Mouse (Mus musculus): ENCODE measurements around the gene Apol7e.
A peak's percentile ranks its signal among the peaks of the same experiment; 100 is the strongest.
"Not testable (repeated sequence)": the region's sequence is repeated elsewhere in the genome, so short reads cannot be mapped to it uniquely, and the experiment has no call there.

The Apol7e gene

DNA sequence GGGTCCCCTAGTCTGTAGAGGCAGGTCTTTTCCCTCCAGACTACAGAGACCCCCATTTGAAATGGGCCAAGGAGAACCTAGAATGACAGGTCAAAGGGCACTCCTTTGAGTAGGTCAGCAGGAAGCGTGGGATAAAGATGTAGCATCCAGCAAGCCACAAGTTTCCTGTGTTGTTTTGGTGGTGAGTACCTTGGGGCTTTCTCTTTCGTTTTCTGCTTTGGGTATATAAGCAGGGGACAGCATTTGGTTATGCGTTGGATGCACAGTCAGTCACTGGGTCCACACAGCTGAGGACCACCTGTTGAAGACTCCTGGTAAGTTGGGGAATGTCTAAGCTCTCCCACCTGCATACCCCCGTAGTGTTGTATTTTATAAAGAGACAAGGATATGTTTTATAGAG is at the start of gene Apol7e:
TSS of gene Apol7e (plus strand) at position 202 of the 400 bp plus-strand sequence.
- DNase-seq, result not testable (repeated sequence)

DNA sequence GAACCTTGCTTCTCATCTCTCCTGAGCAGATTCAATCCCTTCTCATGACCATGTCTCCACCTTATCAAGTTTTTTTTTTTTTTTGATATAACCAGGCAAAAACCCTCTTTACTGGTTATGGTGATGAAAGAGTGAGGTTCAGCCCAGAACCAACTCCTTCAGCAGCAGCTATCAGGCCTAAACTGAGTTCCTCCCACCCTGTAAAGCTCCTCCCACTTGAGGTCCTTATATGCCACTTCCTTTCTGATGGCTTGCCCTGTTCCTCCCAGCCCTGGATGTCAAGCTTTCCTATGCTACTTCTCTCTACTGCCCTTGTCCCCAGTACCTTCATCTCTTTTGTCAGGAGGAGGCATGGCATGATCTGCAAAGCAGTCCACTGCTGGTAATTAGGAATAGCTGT is 47.5 kb upstream of the Apol7e start:
- DNase-seq, result not testable (repeated sequence)

DNA sequence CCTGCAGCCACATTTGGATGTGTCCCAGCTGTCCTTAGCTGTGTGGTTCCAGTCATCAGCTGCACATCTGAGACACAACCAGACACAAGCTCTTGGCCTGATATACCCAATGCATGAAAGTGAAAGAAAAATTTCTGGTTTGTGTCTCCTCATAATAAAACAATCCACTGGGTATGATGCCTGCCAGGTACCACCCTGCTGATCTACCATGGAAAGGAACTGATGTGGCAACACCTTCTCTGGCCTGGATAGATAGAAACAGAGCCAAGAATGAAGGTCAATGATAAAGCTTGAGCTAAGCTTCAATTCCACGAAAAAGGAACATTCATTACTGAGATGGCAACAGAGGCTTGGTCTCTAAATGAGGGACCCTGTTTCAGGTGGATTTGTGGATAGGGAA is 38.9 kb upstream of the Apol7e start:
- not testable (repeated sequence) for DNase-seq

DNA sequence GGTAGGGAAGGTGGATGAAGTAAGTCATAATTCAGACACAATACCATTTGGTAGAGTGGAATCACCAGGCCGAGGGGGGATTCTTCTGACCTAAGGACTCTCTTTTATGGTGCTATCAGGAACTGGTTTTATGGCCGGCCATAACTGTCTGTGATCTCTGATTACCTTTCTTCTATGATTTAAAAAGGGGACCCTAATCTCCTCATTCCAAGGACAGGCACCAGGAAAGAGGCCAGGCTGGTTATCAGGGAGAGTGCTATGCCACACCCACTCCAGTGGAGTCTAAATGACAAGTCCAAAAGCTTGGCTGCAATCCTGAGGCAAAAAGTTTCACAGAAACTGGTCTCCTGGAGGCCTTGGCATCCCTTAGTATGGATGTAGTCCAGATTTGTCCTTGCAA is 36.8 kb upstream of the Apol7e start:
- not testable (repeated sequence) for DNase-seq

DNA sequence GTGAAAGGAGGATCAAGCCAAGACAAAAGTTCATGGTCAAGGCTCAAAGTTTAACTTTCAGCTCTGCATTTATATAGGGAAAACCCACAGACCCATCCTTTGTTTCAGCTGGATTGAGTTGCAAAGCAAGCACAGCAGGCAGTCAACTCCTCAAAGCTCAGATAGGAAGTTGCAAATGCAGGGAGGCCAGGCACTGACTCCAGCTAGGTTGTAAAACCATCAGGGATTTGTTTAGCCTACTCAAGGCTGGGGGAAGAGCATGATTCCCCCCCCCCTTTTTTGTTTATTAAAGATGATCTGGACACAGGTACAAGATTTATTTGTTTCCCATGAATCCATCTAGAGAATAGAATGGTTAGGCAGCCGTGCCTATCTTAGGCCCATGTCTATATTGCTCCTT is 24.6 kb upstream of the Apol7e start:
- not testable (repeated sequence) for DNase-seq

DNA sequence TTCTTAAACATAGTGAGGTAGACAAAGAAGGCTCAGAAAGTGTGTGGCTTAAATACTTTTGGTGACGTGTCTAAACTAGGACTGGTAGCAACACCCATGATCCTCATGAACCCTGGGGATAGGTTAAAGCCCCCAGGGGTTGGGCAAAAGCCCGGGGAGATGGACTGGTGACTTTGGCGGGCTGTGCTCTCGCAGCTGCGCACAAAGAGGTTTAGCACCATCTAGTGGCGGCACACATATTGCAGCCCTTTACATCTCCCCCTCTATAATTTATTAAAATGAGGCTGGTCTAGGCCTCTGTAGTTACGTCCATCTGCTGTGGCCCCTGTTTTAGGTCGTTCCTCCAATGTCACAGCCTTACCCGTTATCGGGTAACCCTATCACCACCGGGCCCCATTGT is 14.7 kb upstream of the Apol7e start:
- DNase-seq, result peak; percentile 22 to 23

DNA sequence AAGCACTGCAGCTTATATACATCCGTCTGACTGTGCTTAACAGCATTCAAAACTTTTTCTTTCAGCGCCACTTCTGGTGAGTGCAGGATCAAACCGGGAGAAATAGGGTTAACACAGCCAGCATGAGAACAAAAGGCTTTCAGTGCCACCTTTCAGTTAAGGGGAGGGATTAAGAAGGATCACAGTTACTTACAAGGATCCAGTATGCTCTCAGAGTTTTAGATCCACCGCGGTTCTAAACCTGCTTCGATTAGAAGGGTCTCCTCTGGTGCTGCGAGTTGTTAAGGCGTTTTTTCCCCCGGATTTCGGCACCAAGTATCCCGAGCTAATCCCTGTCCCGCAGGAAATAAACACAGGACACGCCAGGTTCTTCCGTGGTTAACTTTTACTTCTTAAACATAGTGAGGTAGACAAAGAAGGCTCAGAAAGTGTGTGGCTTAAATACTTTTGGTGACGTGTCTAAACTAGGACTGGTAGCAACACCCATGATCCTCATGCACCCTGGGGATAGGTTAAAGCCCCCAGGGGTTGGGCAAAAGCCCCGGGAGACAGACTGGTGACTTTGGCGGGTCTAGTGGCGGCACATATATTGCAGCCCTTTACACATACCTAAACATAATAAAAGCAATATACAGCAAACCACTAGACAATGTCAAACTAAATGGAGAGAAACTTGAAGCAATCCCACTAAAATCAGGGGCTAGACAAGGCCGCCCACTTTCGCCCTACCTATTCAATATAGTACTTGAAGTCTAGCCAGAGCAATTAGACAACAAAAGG is 6.9 kb upstream of the Apol7e start:
- not testable (repeated sequence) for DNase-seq

DNA sequence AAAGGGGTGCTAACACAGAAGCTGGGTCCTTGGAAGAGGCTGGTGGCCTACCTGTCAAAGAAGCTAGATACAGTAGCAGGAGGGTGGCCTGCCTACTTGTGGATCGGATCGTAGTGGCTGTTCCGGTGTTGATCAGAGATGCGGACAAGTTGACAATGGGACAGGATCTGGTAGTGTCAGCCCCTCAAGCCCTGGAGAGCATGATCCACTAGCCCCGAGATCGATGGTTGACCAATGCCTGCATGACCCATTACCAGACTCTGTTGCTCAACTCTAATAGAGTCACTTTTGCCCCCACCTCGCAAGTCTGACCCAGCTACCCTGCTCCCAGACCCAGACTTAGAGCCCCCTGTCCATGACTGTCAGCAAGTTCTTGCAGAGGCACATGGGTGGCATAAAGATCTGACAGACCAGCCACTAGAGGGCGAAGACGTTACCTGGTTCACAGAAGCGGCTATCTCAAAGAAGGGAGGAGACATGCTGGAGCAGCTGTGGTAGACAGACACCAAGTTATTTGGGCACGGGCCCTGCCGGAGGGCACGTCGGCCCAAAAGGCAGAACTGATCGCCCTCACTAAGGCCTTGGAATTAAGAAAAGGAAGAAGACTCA is 3.9 kb upstream of the Apol7e start:
- peak in 1 of 2 experiments; percentile 1 for DNase-seq

DNA sequence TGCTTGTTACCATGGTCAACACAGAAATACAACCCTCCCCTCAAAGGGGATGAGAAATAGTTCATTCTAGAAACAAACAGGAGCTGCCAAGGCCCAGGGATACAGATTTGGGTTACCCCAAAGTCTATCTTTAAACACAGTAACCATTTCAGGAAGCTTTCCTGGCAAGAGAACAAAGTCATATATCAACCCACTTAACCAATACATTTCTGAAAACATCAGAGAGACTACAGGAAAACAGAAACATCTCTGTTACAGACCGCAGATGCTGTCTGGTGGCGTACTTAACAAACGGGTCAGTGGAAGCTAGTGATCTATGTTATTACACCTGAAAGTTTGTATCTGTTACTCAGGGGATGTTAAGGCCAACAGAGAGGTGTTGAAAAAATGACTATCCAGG is 6.6 kb downstream of the Apol7e start:
- DNase-seq, result not testable (repeated sequence)

DNA sequence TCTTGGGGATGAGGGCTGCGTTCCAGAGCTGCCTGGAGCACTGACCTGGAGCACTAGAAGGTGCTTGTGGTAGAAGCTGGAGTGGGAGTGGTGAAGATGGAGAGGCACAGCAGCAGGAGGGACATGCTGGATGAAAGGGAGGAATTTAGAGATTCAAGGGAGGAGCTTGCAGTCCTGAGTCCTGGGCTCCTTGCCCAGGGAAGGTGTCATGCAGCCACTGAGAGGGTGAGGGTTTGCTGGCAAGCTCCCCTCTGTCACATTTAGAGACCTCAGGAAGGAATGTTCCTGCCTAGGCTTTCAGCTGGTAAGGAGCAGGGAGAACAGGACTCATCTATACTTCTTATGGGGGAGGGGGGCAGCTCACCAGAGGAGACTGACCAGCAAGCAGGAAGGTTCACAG is 10.3 kb downstream of the Apol7e start:
- DNase-seq, result not testable (repeated sequence)

DNA sequence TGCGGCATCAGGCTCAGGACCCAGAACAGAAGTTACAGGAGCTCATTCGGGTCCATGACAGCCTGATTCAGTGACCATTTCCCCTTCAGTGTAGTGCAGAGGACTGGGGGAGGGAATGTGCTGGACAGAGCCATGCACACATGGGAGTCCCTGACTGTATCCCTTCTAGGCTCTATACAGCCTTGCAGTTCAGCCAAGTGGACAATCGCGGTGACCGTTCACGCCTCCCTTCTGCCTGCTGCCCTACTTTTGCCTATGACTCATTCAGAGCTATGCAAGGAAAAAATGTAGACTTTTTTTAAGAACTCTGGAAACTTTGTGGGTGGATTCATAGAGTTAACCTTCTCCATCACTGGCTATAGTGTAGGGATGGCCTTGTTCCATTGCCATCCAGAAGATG is 19.6 kb downstream of the Apol7e start:
- DNase-seq, result not testable (repeated sequence)

DNA sequence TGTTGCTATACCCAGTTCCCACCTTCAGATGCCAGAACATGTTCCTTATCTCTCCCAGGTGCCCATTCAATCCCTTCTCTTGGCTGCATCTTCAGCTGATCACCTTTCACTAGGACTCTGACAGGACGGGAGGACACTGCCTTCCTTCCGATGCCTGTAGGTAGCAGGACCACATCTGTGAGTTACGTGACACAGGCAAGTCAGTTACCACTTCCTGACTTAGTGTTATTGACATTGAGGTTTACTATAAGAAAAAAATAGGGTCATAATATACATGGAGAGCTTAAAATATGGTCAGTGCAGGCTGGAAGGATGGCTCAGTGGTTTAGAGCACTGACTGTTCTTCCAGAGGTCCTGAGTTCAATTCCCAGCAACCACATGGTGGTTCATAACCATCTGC is 22.9 kb downstream of the Apol7e start:
- DNase-seq, result not testable (repeated sequence)

DNA sequence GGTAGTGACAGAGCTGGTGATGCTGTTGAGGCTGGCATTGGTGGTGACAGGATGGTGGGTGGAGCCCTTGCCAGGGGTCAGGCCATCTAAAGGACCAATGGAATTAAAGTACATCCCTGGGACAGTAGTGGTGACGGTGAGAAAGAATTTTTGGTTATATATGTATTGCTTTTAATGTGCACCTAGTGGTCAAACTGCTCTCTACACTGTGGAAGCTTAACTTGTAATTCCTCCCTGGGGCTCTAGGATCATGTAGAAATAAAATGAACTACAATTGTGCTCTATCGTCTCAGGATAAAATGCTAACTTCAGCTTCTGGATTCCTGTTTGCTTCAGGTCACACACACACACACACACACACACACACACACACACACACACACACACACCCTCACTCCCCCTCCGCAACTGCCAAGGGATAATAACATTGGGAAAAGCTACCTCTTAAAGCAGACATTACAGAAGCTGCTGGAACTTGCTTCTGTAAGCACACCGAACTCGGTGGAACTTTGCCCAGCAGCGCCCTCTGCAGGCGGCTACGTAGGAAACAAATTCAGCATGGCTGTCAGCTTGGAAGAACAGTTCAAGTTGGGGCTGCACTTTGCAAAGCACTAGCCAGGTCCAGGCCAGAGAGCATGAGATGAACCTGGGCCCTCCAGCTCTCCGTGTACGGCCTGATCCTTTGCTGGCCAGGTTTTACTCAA is 25.7 kb downstream of the Apol7e start:
- not testable (repeated sequence) for DNase-seq

DNA sequence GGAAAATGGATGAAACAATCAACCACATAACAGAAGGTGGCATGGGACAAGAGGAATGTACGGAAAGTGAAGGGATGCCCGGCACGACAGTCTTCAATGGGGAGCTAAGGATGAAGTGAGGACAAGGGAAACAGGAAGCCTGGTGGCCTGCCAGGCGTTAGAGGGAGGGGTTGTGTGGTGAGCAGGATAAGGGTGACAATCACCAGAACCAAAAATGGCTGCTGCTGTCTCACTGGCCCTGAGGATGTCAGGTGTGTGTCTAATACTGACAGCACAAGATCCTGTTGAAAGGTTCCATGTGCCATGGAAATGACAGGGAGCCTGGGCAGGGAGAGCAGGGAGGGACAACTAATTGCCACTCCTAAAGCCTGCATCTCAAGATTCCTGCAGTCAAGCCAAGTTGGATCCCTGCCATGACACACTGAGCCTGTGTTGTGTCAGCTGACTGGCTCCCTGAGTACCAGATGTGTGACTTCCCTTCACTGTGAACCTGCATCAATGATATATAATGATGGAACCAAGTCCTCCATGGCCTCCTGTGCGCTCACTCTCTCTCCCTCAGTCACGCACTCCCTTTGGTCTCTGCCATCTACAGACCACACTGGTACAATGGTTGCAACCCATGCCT is 26.9 kb downstream of the Apol7e start:
- not testable (repeated sequence) for DNase-seq

DNA sequence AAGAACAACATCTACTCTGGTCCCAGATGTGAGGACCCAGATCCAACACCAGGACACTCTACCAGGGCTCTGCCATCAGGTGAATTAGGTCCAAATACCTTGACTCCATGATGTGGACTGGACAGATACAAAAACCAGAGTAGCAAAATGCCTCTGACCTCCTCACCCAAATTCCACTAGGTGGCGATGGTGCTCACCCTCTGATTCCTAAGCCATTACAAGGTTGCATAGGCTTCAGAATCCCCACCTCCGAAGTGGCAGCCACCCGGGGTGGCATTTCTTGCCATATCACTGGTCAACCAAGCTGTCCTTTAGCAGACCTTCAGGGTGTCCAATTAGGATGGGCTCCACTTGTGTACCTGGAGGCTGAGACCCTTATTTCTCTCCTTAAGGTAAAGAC is 28.5 kb downstream of the Apol7e start:
- DNase-seq, result peak; percentile 11 to 16

DNA sequence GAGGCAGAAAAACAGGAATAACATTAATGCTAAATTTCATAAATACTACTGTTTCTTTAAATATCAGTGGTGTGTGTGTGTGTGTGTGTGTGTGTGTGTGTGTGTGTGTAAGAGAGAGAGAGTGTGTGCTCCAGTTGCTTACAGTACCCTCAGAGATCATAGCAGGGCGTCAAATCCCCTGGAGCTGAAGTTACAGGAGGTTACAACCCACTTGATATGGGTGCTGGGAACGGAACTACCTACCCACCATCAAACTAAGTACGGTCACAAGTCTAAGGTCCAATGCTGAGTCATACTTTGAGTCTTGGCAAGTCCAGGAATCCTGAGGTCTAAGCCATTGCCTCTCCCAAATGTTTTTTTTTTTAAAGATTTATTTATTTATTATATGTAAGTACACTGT is 29.1 kb downstream of the Apol7e start:
- DNase-seq, result not testable (repeated sequence)

DNA sequence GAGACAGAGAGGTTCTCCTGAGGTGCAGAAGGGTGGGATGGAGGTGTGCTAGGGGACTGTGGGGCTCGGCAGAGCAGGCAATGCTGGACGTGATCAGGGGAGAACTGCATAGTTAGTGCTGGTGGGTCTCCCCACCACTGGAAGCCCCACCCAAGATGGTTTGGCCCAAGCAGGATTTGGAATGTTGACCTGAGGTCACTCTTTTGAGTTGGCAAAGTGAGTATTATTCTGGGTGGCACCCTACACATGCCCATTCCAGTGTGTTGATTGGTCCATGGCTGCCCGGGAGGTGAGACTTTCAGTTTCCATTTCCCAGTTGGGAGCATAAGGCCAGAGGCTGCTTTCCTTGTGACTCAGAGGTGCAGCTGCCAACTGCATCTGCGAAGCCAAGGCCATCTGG is 30.1 kb downstream of the Apol7e start, which contains the start of gene Apol9b:
TSS of gene Apol9b (plus strand) at position 301 of the 400 bp plus-strand sequence.
- DNase-seq, result not testable (repeated sequence)

DNA sequence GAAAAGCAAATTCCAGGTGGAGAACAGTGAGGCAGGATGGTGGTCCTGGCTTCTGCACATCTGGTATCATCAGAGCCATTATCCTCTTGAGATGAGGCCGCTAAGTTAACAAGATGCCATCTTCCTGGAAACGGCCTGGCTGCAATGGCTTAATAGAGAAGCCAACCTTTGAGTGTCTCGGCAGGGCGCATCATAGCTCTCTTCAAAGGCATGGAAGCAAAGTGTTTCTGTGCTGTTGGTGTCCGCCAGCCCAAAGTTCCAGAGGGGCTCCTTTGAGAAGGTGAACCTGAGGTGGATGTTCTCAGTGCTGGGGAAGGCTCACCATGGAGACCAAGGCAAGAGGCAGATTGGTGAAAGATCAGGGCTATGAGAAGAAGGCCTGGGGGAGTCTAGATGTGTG is 32.9 kb downstream of the Apol7e start:
- DNase-seq, result no peak

DNA sequence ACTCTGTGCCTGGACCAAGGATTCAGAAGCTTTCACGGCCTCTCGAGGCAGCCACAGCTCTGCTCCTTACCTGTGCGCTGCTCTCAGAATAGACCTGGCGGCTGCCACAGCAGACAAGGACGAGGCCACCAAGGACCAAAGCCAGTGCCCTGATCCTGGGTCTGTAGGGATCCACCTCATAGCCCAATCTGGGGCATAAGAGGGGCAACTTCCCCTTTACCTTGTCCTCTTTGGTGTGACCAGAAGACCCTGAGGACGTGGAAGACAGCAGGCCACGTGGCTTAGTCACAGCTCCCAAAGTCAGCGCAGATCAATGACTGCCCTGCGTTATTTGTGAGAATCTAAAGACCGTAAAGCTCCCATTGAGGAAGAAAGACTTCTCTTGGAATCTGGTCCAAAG is 34.2 kb downstream of the Apol7e start:
- not testable (repeated sequence) for DNase-seq

DNA sequence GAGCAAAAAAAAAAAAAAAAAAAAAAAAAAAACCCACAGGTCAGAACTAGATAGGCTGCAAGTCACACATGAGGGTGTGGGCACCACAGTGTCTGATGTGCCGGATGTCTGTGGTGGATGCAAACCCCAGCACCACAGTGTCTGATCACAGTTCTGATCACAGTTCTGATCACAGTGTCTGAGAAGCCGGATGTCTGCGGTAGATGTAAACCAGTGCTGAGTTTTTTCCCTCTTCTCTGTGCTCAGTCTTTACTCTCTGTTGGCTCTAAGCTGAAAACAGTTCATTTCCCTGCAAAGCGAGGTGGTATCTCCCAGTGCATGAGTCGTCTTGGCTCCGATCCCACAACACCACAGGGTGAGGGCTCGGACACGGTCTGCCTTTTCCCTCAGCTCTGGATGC is 34.7 kb downstream of the Apol7e start:
- DNase-seq, result peak; percentile 18 to 44

DNA sequence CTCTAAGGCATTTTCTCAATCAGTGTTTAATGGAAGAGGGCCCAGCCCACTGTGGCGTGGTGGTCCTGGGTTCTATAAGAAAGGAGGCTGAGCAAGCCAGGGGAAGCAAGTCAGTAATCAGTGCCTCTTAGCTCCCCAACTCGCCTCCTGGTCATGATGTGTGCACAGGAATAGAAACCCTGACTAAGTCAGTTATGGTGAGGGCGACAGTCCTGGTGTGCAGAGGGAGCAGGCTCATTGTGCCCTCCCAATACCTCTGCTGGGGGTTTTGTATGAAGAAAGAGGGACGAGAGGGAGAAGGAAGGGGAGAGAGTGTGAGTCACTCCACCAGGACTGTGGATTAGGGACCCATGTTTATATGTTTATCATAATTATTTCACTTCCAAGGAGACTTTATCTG is 35.2 kb downstream of the Apol7e start:
- not testable (repeated sequence) for DNase-seq

DNA sequence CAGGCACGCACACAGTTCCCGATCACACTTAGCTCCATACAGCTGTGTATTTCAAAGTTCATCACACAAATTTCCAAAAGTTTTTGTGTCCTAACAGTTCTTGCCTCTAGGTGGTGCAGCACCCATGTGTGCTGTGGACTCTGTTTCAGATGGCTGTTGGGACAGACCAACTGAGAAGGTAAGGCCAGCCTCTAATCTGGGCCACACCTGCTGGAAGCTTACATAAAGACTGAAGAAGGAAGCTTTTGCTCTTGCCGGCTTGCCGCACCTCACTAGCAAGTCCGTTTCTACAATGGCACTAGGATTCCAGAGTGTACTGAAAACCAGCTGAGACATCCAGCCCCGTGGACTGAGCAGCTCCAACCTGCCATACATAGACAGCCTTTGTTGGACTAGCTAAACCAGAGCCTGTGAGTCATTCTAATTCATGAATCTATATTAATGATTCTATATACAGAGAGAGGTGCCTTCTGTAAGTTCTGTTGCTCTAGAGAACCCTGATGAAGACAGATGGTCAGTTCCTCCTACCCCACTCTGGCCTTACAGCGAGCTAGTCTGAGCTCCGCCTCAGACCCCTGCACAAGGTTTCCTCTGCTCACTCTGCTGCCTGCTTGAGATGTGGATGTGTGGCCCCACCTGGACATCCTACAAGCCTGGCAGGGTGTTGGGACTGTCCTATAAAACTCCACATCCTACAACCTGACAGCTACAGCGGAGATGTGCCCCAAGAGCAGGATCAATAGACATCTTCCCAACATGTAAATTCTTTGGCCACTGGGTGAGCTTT is 42.0 kb downstream of the Apol7e start:
- DNase-seq, result no peak

Measured in cerebellum, postnatal 36 days (tissue).